Mouse (Mus musculus): ENCODE measurements around the gene Saa4.

GRCm38 (mm10) chr7:46764672-46765071 lies 32.3 kb upstream of the Saa4 start:
- no peak for TF ChIP-seq CTCF (conservative IDR thresholded peaks at IDR 0.05; ENCODE audit: low read length)
- TF ChIP-seq NANOG (IDR thresholded peaks at IDR 0.05; ENCODE audit: borderline replicate concordance, low read length): no peak

Measured in E14TG2a.4 (cell line).